Mouse (Mus musculus) megakaryocyte-erythroid progenitor cell, adult 5-6 weeks (primary cell): Measurements from ENCODE around the gene Fndc3a. TPM values are rescaled to one million over a fixed set of nuclear protein-coding genes. Genes with fewer than 3 reads are reported as not detected.

ENCODE experiments used
- ATAC-seq: replicated peaks from 2 replicates; pipeline ENCODE4 v1.8.0; 2016; ENCODE audit warnings: mild to moderate bottlenecking, inconsistent platforms; ENCODE audit not compliant: severe bottlenecking, poor library complexity, low FRiP score, low TSS enrichment
- total RNA-seq, 2 experiments: library from RNA; stranded (forward) in 1 of 2; stranded (reverse) in 1 of 2; fragments of 200-1000, 215-1000 nt in 1 of 2; fragments of >200 nt in 1 of 2; fragmentation: Nextera tagmentation in 1 of 2; gene quantifications; 2 replicates each; pipeline ENCODE4 v1.2.3; 2014 to 2017

The Fndc3a gene
- total RNA-seq, 2 experiments from 2014 or later: 12.8 to 14.4 TPM

- no peak for ATAC-seq
These were observed 20.3 kb downstream of the Fndc3a start for GRCm38 (mm10) chr14:72689525-72689924.

GRCm38 (mm10) chr14:72684857-72685370 is 24.9 kb downstream of the Fndc3a start:
- no peak for ATAC-seq

GRCm38 (mm10) chr14:72677247-72677646 is 32.6 kb downstream of the Fndc3a start:
- no peak for ATAC-seq

GRCm38 (mm10) chr14:72671911-72672310 is 37.9 kb downstream of the Fndc3a start:
- ATAC-seq: no peak

GRCm38 (mm10) chr14:72670987-72671386 is 38.8 kb downstream of the Fndc3a start:
- ATAC-seq: no peak

GRCm38 (mm10) chr14:72649268-72649667 is 60.5 kb downstream of the Fndc3a start:
- peak; percentile 87 for ATAC-seq

GRCm38 (mm10) chr14:72645512-72645911 is 64.3 kb downstream of the Fndc3a start:
- no peak for ATAC-seq

- ATAC-seq: no peak
These were observed 65.2 kb downstream of the Fndc3a start for GRCm38 (mm10) chr14:72644620-72645019.

GRCm38 (mm10) chr14:72638507-72638906 is 71.3 kb downstream of the Fndc3a start:
- no peak for ATAC-seq

GRCm38 (mm10) chr14:72633571-72633970 is 76.2 kb downstream of the Fndc3a start:
- ATAC-seq: no peak

GRCm38 (mm10) chr14:72625411-72625810 is 84.4 kb downstream of the Fndc3a start:
- no peak for ATAC-seq

- ATAC-seq: no peak
These were observed 105.7 kb downstream of the Fndc3a start for GRCm38 (mm10) chr14:72604077-72604476.

- ATAC-seq: no peak
These were observed 106.6 kb downstream of the Fndc3a start for GRCm38 (mm10) chr14:72603194-72603521.

GRCm38 (mm10) chr14:72602521-72603193 is 107.1 kb downstream of the Fndc3a start:
- peak; percentile 88 for ATAC-seq

- ATAC-seq: no peak
These were observed 108.2 kb downstream of the Fndc3a start for GRCm38 (mm10) chr14:72601381-72602305.

- ATAC-seq: no peak
These were observed 109.4 kb downstream of the Fndc3a start for GRCm38 (mm10) chr14:72600375-72600774.

GRCm38 (mm10) chr14:72598976-72599740 is 110.6 kb downstream of the Fndc3a start:
- ATAC-seq: no peak

- no peak for ATAC-seq
These were observed 115.6 kb downstream of the Fndc3a start for GRCm38 (mm10) chr14:72594191-72594590.

- no peak for ATAC-seq
These were observed 120.4 kb downstream of the Fndc3a start for GRCm38 (mm10) chr14:72589415-72589814.

- ATAC-seq: no peak
These were observed 126.8 kb downstream of the Fndc3a start for GRCm38 (mm10) chr14:72582979-72583378.
